Mouse (Mus musculus) olfactory bulb, adult 2 months (tissue): ENCODE measurements around the gene Arhgef11. TPM values are rescaled to one million over a fixed set of nuclear protein-coding genes. Genes with fewer than 3 reads are reported as not detected.

Source experiments
- H3K27ac ChIP-seq: fragments of 200-500 bp; 2 replicates; pipeline ENCODE4 v1.5.1; 2012; ENCODE audit warnings: low read depth, low read length; ENCODE audit not compliant: insufficient read depth
- H3K4me1 ChIP-seq: fragments of 200-500 bp; 2 replicates; pipeline ENCODE4 v1.6.1; 2012; ENCODE audit warnings: low read length; ENCODE audit not compliant: control insufficient read depth, insufficient read depth
- H3K4me3 ChIP-seq: fragments of 200-500 bp; 2 replicates; pipeline ENCODE4 v1.5.1; 2012; ENCODE audit warnings: mild to moderate bottlenecking, low read depth, low read length, moderate library complexity; ENCODE audit not compliant: insufficient read depth
- CTCF ChIP-seq: fragments of 200-500 bp; IDR thresholded peaks from 2 replicates; pipeline ENCODE4 v1.5.1; 2012; ENCODE audit warnings: low read depth, mild to moderate bottlenecking, low read length, moderate library complexity; ENCODE audit not compliant: insufficient read depth
- POLR2A ChIP-seq: fragments of 200-500 bp; IDR thresholded peaks from 2 replicates; pipeline ENCODE4 v1.6.1; 2012; ENCODE audit warnings: mild to moderate bottlenecking, low read depth, low read length, moderate library complexity; ENCODE audit not compliant: insufficient read depth
- WGBS: fragments of 180-500 bp; shearing (Covaris S2); methylation state at CpG from one replicate; pipeline ENCODE4 v1.1.7; 2018; 5-methylcytosine and 5-hydroxymethylcytosine counted together
- polyA plus RNA-seq: library from polyadenylated mRNA; stranded (reverse); fragments of >200 nt; gene quantifications from 2 replicates; pipeline ENCODE4 v1.2.4, GENCODE M21; 2012; ENCODE audit warnings: low replicate concordance; ENCODE audit not compliant: missing spikeins, insufficient read depth, insufficient read length

The Arhgef11 gene
- polyA plus RNA-seq, 1 experiment: not detected

DNA sequence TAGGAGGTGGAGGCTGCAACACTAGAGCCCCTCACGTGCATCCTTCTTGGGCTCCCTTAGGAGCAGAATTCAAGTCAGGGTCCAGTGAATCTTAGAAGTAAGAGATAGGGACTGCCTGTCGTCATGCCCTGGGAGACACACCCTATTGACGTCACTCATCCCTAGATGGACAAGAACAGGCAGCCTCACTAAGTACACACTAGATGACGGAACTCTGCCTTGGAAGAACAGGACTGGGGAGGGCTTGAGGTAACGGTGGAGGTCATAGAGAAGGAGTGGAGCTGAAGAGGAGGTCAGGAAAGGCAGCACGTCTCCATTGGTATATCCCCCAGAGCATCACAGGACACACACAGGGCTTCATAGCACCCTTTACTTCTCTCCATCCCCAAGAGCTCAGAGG, 111.3 kb downstream of the Arhgef11 start:
- no peak for TF ChIP-seq CTCF
- no peak for TF ChIP-seq POLR2A
- Histone ChIP-seq H3K27ac (no peak overlapping the region), H3K4me3 (no peak overlapping the region), H3K4me1 (no peaks in the 10 kb centered on the region)
- WGBS: 92% methylated on average over 6 of the region's 6 CpGs

DNA sequence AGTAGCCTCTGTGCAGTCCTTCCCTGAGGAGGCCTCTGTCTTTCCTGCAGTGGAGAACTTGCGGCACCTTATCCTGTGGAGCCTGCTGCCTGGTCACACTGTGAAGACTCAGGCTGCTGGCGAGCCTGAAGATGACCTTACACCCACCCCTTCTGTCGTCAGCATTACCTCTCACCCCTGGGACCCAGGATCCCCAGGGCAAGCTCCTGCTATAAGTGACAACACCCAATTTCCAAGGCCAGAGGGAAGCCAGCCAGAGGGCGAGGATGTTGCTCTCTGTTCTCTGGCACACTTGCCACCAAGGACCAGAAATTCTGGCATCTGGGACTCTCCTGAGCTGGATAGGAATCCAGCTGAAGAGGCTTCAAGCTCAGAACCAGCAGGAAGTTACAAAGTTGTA, 115.7 kb downstream of the Arhgef11 start:
- WGBS: 86% methylated on average over 4 of the region's 4 CpGs
- TF ChIP-seq CTCF (no peak), POLR2A (no peak)
- Histone ChIP-seq H3K4me1 (no peaks in the 10 kb centered on the region), H3K4me3 (no peak overlapping the region), H3K27ac (no peak overlapping the region)

DNA sequence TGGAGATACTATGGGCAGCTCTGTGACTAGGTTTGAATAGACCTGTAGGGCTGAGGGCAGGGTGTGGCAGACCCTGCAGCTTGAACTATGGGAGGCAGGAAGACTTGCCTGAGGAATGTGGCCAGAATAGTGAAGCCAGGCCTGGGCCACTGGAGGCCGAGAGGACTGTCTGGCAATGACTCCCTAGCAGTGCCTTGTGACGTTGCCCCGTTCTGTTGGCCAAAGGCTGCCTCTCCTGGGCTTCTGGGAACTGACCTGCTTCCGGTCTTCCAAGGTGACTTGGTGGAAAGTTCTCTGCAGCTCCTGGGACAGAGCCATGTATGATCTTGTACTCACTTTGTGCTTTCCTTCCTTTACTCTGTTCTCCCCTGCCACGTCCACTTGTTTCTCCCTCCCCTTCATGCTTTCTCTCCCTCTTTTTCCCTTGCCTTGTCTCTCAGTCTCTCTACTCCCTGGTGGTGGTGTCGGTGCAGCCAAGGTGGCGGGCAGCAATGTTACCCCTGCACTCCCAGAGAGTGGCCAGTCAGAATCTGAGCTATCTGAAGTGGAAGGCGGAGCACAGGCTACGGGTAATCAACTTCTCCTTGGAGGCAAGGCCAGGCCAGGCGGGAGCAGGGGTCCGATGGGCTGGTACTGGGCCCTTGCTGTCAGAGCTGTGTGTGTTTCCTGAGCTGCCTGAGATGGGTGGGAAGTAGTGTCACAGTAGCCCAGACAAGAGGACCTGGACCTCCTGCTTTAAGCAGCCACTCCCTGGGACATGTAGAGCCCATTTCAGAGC, 116.8 kb downstream of the Arhgef11 start:
- H3K4me1 ChIP-seq: peaks cover 4% of the 10 kb centered on the region; the same call in 1 of the 2 replicates
- WGBS: 87% methylated on average over 11 of the region's 11 CpGs
- no peak overlapping the region for H3K27ac ChIP-seq
- TF ChIP-seq CTCF (no peak), POLR2A (no peak)
- H3K4me3 ChIP-seq: no peak overlapping the region

DNA sequence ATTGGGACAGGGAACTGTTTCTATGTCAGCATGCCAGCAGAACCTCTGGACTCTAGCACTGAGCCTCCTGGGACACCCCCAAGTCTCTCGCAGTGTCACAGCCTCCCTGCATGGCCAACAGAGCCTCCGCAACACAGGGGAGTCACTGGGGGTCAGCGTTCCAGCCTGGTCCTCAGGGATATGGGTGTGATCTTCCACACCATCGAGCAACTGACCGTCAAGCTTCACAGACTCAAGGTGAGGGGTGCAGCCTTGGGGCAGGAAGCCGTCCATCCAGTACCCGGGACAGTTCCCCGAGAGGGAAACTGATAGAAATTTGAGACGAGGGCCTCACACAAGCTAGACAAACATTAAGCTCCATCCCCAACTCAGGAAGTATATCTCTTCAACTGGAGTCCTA, 118.0 kb downstream of the Arhgef11 start:
- Histone ChIP-seq H3K27ac (no peak overlapping the region), H3K4me1 (peaks cover 4% of the 10 kb centered on the region; the same call in 1 of the 2 replicates), H3K4me3 (no peak overlapping the region)
- 90% methylated on average over 9 of the region's 9 CpGs for WGBS
- no peak for TF ChIP-seq POLR2A

DNA sequence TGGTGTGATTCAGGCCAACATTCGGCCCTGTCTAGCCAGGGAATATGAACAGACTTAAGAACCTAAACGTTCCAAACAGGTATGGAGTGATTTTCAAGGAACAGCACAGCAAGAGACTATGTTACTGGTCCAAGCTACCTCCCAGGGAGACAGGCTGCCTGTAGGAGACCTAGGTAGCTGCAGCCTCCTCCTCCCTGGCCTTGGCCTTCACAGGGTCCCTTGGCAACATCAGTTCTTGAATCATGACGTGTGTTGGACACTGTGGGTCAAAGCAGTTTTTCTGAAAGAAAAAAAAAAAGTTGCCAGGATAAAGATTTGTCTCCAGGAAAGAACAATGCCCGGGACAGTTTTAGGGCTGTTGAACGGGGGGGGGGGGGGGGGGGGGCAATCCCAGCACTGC, 121.5 kb downstream of the Arhgef11 start:
- no peak overlapping the region for H3K4me3 ChIP-seq
- WGBS: 62% methylated on average over 5 of the region's 5 CpGs
- TF ChIP-seq CTCF (no peak), POLR2A (no peak)
- H3K4me1 ChIP-seq: peaks cover 11% of the 10 kb centered on the region
- H3K27ac ChIP-seq: no peak overlapping the region

DNA sequence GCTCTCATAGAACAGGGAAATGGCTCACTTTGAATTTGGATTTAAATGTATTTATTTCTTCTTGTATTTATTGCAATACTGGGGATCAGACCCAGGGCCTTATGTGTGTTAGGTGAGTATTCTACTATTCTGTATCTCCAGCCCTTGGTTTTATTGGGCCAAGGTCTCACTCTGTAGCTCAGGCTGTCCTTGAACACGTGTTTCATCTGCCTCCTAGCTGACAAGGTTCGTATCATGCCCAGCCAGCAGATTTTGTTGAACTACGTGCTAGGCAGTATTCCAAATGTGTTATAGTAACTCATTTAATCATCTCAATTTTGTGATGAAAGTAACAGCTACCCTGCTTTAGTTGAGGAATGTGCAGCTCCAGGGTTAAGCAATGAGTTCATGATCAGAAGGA, 124.7 kb downstream of the Arhgef11 start:
- 51% methylated on average over 3 of the region's 3 CpGs for WGBS
- no peak for TF ChIP-seq CTCF
- TF ChIP-seq POLR2A: no peak
- Histone ChIP-seq H3K4me1 (peaks cover 21% of the 10 kb centered on the region), H3K4me3 (no peak overlapping the region), H3K27ac (no peak overlapping the region)

DNA sequence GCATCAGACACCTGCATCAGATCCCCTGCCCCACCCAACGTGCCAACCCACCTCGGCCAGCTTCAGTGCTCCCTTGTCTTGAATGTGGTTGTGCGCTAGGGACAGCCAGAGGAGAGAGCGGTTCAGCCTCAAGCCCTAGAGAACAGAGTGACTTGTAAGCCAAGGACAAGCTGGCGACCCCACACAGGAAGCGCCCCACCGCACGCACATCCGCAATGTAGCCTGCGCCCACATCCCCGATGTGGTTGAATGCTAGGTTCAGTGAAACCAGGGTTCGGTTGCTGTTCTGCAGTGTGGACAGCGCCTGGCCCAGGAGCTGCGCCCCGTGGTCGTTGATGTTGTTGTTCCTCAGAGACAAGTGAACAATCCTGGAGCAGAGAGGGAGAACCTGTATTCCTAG, 125.4 kb downstream of the Arhgef11 start:
- Histone ChIP-seq H3K4me1 (peaks cover 21% of the 10 kb centered on the region), H3K27ac (peak overlapping the region; percentile 3; the same call in 1 of the 2 replicates), H3K4me3 (no peak overlapping the region)
- TF ChIP-seq POLR2A (no peak), CTCF (no peak)
- 85% methylated on average over 16 of the region's 16 CpGs for WGBS

DNA sequence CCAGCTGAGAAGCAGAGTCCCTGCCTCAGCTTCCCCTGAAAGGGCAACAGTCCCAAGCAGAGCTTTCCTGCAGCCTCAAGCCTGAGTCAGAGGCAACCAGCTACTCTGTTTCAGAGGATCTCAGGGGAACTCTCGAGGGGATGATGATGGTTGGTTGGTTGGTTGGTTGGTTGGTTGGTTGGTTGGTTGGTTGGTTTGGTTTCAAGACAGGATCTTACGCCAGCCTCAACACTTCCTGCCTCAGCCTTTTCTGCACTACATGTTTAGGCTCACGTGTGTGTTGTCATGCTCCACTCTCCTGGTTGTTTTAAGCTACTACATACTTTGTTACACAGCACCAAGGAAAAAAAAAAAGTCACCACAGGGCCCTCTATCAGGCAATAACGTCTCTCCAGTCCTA, 126.6 kb downstream of the Arhgef11 start:
- WGBS: 87% methylated on average over 4 of the region's 4 CpGs
- no peak overlapping the region for H3K27ac ChIP-seq
- no peak overlapping the region for H3K4me3 ChIP-seq
- H3K4me1 ChIP-seq: peaks cover 17% of the 10 kb centered on the region
- TF ChIP-seq CTCF (no peak), POLR2A (no peak)

DNA sequence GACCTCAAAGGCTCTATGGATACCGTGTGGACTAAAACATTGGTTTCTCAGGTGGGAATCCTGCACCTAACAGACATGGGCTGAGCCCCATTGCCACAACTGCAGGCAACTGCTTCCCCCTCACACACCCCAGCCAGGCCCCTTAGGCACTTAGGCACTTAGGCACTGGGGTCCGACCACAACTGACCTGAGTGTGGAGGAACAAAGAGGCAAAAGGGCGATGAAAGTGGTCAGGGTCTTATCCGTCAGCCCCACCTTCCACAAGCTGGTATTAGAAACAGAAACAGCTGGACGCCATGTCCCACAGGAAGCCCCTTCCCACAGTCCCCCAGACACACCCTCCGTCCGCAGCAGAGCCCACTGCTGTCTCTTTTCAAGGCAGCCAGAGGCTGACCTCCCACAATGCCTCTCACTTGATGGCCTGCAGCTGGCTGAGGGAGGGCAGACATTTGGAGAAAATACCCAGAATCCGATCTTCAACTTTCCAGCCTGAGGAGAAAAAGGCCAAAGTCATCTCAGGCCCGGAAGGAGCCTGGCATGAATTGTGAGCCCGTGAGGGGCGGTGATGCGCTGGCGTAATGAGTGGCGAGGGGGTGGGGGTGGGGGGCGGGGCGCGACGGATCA, 127.8 kb downstream of the Arhgef11 start:
- TF ChIP-seq POLR2A (no peak), CTCF (no peak)
- whole genome bisulfite sequencing: 41% methylated on average over 18 of the region's 18 CpGs
- no peak overlapping the region for H3K27ac ChIP-seq
- H3K4me3 ChIP-seq: no peak overlapping the region
- H3K4me1 ChIP-seq: peaks cover 17% of the 10 kb centered on the region
